Mouse (Mus musculus): Measurements from ENCODE around the gene Stx17.

Gene Stx17

DNA sequence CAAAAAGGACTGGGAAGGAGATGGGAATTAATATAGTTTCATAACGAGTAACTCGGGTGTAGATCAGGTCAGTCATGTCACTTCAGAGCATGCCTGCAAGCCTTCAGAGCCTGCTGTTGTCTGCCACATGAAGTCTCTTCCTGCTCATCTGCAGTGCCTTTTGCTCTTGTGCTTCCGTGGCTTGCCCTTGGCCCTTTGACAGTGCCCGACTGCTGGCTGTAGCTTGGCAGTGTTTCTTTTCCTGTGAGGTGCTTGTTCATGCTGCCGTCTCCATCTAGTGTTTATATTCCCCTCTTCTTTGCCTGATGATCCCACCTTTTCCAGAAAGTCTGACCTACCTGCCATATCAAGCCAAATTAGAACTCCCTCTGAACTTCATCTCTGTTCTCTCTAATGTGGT is 39.1 kb downstream of the Stx17 start:
- no peak for DNase-seq (ENCODE audit: low spot score in 2 of 2)

DNA sequence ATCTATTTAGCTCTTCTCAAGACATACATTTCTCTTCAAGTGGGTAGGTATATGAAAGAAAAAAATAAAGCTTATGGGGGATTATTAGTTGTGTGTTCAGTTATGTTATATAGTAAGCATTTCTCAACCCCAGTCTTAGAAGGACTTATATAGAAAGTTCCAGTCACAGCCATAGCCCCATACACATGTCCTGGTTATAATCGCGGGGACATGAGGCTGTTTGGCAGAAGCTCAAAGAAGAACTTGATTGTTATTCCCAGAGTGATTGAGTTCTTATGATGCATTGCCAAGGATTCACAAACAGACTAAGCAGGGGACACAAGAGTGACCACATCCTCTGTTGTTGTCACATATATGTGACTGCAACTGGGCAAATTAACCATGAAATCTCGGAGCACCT is 51.0 kb downstream of the Stx17 start:
- DNase-seq (ENCODE audit: low spot score in 2 of 2) = no peak

DNA sequence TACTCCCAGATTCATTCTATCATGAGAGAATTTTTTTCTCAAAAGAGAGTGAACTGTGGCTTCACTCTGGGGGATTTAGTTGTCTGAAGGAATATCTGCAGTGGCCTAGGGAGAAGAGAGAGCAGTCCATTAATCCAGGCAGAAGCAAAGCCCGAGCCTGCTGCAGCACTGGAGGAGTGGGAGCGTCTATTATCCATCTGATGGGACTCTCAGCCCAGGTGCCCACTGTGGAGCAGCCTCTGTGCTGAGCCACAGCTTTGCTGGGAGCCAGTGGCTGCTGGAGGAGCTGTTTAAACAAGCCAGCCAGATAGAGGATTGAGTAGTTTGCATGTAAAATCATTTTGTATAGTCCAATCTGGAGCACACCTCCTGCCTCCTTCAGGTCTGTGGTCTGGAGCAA is 56.2 kb downstream of the Stx17 start:
- DNase-seq (ENCODE audit: low spot score in 2 of 2) = no peak

DNA sequence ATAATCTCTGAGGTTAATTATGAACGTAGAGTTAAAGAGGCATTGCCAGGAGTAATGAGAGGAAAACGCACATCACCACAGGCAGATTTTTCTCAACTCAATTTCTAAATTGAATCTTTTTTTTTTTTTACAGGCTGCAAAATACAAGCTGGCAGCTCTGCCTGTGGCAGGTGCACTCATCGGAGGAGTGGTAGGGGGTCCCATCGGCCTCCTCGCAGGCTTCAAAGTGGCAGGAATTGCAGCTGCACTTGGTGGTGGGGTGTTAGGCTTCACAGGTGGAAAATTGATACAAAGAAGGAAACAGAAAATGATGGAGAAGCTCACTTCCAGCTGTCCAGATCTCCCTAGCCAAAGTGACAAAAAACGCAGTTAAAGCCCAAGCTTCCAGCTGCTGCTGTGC is 56.7 kb downstream of the Stx17 start:
- DNase-seq (ENCODE audit: low spot score in 2 of 2) = no peak

DNA sequence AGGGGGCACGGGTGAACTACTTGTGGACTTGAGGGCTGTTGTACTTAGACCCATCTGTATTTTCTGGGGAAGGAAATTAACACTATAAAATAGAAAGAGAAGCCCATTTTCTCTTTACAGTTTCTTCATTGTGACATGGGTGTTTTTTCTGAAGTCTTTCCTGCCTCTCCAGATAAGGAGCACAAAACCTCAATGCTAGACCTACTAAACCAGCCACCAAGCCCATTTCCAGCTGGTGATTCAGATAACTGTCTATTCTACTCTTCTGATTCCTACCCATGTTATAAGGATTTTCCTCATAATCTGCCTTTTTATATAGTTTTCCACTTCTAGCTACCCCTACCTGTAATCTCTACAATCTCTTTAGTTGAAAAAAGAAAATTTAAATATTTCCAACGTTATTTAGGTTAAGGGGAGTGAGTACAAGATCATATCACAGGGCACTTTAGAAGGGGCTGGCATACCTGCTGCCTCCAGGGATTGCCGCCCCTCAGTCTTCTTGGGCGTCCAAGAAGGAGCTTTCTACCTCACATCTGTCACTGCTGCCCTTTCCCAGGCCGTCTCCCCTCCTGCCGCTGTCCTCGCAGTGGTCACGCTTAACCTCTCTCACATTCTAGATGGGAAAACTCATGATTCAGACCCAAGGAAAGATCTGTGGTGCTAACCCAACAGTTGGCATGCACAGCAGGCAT is 57.5 kb downstream of the Stx17 start:
- no peak for DNase-seq (ENCODE audit: low spot score in 2 of 2)

DNA sequence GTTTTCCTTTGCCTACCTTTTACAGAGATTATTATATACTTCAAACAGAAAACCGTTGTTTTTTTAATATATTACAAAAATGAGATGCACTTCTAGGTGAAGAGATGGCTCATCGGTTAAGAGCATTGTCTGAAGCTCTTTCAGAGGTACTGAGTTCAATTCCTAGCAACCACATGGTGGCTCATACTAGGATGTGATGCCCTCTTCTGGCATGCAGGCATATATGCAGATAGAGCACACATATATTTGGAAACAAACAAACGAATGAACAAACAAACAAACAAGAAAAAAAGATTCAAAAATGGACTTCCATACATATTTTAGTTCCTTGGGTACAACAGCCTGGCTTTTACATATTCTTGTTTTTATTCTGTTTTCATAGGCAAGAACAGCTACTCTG is 73.2 kb downstream of the Stx17 start:
- DNase-seq (ENCODE audit: low spot score in 2 of 2) = no peak

DNA sequence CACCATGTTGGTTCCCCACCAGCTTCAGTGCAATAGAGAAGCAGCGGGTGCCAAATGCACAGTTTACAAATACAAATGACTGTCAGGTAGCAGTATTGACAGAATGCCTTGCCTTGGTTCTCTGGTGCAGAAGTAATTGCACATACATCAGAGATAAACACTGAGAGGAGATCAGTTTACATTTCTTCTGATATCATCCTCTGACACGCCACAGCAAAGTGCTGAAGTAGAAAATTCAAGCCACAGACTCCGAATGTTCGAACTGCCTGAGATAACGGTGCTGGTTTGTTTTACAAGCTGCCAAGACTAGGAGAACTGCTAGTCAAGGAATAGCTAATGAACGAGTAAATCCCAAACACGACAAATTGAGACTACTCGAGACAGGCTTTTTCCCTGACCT is 73.7 kb downstream of the Stx17 start:
- DNase-seq (ENCODE audit: low spot score in 2 of 2) = no peak

DNA sequence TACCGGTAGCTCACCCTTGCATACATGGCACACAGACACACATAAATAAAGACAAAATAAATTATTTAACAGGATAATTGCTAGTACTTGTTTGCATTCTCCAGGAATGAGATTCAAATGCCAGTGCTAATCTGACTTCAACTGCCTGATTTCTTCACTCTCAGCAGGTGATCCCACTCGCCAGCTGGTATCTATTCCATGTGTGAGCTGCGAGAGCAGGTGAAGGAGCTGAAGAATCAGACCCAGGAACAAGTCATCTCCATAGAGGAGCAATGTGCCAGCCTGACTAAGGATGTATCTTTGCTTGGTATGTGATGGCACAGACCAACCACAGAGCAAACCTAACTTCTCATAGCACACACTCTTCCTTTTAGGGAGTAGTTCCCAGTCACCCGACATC is 78.8 kb downstream of the Stx17 start:
- DNase-seq (ENCODE audit: low spot score in 2 of 2) = no peak

DNA sequence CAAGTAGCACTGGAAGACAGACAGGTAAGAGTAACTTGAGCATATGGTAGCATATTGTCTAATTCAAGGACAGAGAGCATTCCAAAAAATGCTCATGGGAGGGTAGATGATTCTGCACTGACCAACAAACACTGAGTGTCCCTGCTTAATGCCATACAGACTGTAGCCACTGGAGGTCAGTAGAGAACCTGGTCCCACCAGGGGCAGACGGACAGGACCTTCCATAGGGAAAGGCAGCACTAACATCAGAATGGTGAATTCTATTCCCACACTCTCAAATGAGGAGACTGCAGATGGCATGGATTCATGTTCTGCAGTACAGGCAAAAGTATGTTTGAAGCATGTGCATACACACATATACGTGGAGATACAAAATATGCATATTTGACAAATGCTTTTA is 100.5 kb downstream of the Stx17 start:
- peak; percentile 69 to 73 for DNase-seq (ENCODE audit: low spot score in 2 of 2)

DNA sequence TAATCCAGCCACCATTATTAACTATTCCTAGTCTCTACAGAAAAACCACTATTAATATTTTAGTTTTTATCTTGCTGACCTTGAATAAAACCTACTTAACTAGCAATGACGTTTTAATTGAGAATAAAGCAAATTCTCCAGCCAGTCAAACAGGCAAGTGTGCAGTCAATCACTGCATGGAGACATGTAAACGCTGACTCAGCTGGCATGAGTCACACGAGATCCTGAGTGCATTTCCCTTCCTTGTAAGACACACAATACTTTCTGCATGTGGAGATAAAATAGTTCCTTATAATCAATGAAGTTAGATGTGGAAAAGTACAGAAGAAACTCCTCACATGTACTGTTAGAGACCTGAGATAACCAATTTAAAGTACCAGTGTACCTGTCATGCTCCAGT is 100.9 kb downstream of the Stx17 start:
- DNase-seq (ENCODE audit: low spot score in 2 of 2) = peak in 1 of 2 experiments; percentile 46

DNA sequence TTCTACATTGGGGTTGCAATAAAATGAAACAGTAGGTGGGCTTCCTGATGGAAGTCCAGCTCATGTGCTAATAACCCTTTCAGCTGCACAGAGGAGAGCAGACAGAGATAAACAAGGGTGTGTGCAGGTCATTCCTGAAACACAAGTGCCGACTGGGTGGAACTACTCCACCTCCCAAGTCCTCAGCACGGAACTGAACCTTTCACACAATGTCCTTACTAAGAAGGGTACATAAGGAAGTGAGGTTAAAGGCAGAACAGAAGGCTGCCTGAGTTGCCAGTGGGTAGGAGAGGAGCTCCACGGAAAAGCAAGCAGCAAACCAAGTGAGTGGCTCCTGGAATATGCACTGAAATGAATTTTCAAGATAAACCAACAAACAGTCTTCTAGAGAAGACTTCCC is 102.1 kb downstream of the Stx17 start:
- DNase-seq (ENCODE audit: low spot score in 2 of 2) = peak in 1 of 2 experiments; percentile 16

Data from urinary bladder, postnatal 36 days (tissue).